Mouse (Mus musculus) stomach, postnatal 0 days (tissue): Measurements from ENCODE around the gene Hist1h1c.

Source experiments
- CTCF ChIP-seq: IDR thresholded peaks from 2 replicates; pipeline ENCODE4 v1.5.1; 2016; ENCODE audit warnings: antibody characterized with exemption, low read depth, mild to moderate bottlenecking, moderate library complexity
- EP300 ChIP-seq: optimal IDR thresholded peaks from 2 replicates; pipeline ENCODE3; 2016; ENCODE audit warnings: antibody characterized with exemption

- TF ChIP-seq CTCF (no peak), EP300 (peak; percentile 91)
These were observed 25.1 kb downstream of the Hist1h1c start, which contains the start of gene Hist1h1a for GRCm38 (mm10) chr13:23763586-23764323.
